Mouse (Mus musculus): ENCODE data around the gene Asb8.

Gene Asb8

DNA sequence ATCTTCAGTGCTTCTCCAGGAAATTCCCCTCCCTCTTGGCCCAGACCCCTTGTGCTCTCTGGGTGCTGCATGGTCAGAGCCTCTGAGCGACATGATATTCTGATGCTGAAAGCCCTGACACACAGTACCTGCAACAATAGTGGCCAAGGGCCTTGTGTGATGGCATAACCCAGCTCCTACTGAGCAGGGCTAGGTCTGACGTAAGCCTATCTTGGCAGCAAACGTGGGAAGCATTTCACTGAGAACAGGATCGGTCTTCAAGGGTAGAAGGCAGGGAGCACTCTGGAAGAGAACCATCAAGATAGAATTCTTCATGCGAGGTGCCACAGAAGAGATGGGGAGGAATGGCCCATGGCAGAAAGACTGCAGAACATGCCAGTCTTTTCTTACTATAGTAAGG, at the start of gene Asb8:
Asb8 (minus strand) TSS at position 101 of the 400 bp plus-strand sequence.
- DNase-seq = no peak

- peak in 1 of 2 experiments; percentile 48 for DNase-seq
These were observed 48.7 kb upstream of the Asb8 start for GRCm38 (mm10) chr15:98214130-98214529.

DNA sequence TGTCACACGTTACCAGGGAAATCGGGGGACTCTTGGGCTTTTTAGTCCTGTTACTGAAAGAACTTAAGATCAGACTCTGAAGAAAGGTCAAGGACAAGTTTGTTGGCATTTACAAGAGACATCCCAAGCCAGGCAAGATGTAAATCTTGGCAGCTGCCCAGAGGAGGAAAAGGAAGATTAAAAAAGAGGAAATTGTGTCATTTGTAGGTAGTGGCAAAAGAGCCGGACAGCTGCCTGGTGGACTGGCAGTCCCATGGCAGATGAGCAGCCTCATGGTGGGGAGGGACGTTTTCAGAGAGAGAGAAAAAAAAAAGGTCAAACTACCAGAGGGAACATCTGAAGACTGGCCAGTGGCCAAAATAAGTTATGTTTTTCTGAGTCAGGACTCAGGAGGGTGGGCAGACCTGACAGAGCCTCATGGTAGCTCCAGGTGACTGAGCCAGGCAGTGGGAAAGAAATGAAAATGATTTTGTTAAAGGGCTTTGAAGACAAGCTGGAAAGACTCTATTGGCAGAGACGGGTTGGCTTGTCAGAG, 48.0 kb upstream of the Asb8 start:
- peak; percentile 17 to 39 for DNase-seq

DNA sequence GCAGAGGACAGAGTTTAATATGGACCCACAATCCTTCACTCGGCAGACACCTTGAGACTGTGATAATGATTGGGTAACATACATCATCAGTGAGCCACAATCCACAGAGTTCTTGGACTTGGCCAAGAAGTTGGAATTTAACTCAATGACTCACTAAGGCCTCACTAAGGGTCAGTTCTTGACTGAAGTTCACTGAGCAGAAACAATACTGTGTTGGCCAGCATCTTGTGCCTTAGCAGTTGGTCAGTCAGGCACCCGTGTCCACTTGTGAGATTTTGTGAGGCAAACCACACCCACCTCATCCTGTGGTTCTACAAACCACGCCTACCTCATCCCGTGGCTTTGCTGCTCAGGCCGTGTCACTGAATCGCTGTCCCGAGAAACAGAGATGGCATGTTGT, 44.3 kb upstream of the Asb8 start:
- no peak for DNase-seq

- DNase-seq = no peak
These were observed 30.0 kb upstream of the Asb8 start, which contains the start of gene Olfr288 for GRCm38 (mm10) chr15:98195442-98195841. Gene Olfr288, minus strand, starts transcription at chr15:98195542.

- DNase-seq = no peak
These were observed 19.0 kb upstream of the Asb8 start for GRCm38 (mm10) chr15:98184456-98184855.

GRCm38 (mm10) chr15:98181856-98182570, 16.6 kb upstream of the Asb8 start:
- DNase-seq = no peak

- DNase-seq = peak; percentile 92 to 94
These were observed 15.8 kb upstream of the Asb8 start for GRCm38 (mm10) chr15:98181132-98181711.

GRCm38 (mm10) chr15:98180567-98181131, 15.2 kb upstream of the Asb8 start:
- no peak for DNase-seq

GRCm38 (mm10) chr15:98177320-98177719, 11.9 kb upstream of the Asb8 start:
- no peak for DNase-seq

DNA sequence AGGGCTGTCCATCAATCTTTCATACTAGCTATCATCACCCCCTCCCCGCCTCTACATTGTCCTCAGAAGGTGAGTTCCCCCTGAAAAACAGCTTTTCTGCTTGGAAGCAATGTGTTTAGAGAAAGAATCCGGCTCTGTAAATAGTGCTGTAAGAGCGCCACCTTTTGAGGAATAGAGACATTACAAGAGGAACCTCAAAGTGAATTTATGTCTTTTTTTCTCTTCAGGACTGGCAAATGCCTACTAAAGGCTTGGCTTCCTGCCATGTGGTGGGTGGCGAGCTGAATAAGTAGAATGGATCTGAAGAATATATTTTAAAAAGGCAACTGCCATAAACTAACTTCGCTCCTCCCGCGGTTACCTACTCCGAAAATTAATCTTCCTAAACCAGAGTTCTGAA, 8.4 kb upstream of the Asb8 start:
- DNase-seq = peak in 1 of 2 experiments; percentile 11

GRCm38 (mm10) chr15:98172113-98172512, 6.7 kb upstream of the Asb8 start:
- no peak for DNase-seq

GRCm38 (mm10) chr15:98170917-98171316, 5.5 kb upstream of the Asb8 start:
- DNase-seq = no peak

- DNase-seq = no peak
These were observed 4.9 kb upstream of the Asb8 start for GRCm38 (mm10) chr15:98170365-98170764.

GRCm38 (mm10) chr15:98168622-98169004, 3.2 kb upstream of the Asb8 start:
- DNase-seq = no peak

DNA sequence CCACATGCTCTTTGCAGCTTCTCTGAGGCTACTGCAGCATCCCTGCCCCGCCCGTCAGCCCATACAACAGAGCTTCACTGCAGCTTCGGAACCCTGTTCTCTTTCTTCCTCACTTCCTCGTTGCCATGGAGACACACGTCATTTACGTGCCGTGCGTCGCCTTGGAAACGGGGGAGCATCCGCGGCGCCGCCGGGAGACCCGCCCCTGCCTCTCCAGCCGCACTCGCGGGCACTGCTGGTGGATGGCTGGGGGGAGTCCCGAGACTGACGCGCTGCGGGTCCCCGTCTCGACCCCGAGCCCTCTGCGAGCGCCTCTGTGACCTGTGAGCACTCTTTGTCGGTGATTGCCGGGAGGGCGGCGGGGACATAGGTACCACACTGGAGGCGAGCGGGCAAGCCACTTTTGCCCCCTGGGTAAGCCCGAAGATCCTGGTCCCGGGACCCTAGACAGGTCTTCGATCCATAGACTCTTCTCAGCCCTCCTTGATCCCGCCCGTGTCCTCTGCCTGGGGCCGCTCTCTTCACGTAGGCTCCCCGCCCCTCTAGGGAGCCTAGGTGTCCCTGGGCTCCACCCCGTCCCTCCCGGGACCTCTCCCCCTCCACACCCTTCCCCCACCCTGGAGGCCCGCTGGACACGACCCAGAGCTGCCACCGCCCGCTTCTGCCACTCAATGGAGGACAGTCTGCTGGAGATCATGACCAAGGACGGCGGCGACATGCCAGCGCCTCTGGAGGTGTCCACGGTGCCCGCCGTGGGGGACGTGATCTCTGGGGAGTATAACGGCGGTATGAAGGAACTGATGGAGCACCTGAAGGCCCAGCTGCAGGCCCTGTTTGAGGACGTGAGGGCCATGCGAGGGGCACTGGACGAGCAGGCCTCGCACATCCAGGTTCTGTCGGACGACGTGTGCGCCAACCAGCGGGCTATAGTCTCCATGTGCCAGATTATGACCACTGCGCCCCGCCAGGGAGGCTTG, 2.5 kb upstream of the Asb8 start:
- peak; percentile 74 to 76 for DNase-seq

DNA sequence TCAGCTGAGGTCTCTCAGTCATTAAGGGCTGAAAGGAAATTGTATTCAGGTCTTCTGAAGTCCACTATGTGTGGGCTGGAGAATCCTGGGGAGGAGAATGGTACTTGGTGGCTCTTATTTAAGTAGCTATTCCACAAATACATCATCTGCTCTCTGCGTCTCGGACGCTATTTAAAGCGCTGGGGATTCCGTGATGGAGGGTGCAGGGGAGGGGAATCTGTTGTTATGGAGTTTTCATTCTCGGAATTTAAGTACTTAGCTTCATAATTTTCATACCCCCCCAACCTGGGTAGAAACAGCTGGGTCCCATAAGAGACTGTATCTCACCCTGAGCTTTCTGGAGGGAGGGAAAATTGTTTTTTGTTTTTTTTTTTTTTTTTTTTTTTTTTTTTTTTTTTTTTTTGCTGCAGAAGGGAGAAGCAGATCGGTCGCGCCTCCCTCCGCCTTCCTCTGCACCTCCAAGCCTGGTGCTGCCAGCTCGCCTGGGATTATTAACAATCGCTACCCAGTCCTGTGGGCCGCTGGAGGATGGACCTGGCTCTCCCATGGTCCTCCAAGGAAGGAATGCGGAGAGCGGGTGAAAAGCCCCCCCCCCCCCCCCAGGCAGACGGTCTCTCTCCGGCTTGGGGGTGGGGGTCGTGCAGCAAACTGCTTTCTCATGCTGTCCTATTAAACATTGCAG, 1.7 kb upstream of the Asb8 start, which contains the start of gene Ccdc184:
Ccdc184 (plus strand) TSS at position 196 of the 682 bp plus-strand sequence.
- no peak for DNase-seq

- no peak for DNase-seq
These were observed 2.9 kb downstream of the Asb8 start for GRCm38 (mm10) chr15:98162561-98162960.

DNA sequence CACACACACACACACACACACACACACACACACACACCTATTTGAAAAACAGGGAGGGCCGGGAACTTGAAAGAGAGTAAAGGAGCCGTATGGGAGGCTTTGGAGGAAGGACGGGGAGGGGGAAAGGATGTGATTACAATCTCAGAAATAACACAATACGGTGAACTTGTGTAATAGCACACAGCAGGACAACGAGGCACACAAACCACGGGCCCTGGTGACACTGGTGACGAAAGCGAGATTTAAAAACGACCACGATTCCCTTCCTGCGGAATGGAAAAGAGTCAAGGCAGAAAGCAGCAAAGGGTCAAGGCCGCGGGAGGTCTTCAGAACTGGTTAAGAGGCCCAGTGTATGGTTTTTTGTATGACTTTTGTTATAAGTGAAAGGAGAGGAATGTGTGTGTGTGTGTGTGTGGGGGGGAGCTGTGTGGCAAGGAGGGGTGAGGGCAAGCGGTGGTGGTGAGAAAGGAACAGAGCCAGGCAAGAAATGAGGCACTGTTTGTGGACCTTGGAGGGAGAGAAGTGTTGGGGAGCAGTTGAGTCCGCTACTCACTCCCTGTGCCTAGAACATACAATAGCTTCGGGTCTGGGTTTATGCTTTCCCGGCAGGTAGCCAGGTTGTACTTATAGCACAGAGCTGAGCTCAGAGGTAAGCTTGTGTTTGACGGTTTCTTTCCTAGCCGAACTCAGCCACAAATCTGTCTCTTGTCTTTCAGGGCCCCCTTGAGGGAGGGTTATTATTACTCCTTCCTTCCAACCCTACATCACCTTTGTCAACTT, 4.2 kb downstream of the Asb8 start:
- no peak for DNase-seq

- DNase-seq = no peak
These were observed 8.2 kb downstream of the Asb8 start for GRCm38 (mm10) chr15:98157253-98157652.

DNA sequence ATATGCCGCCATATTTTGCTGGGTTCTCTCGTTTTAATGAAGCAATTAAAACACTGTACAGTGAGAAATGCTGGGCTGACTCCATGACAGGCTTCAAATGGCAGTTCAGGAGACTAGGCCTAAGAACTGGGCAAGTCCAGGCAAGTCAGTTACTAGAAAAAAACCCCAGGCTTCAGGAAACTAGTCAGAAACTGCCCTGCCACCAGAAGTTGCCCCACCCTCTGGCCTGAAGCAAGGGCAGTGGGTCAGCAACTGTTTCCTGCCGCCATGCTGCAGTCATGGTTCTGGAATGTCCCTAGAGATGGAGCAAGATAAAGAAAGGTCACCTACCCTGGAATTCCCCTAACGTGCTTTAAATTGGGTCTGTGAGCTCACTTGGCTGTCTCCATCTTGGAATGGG, 9.5 kb downstream of the Asb8 start:
- DNase-seq = no peak
